Mouse (Mus musculus): ENCODE data around the gene Dmbx1.

- no peak for TF ChIP-seq CTCF (IDR thresholded peaks at IDR 0.05; ENCODE audit: insufficient read depth, low read depth, low read length)
- no peak for TF ChIP-seq POLR2A (IDR thresholded peaks at IDR 0.05; ENCODE audit: insufficient read depth, low read depth, low read length)
Measured at GRCm38 (mm10) chr4:115941242-115941820, 1.6 kb upstream of the Dmbx1 start.

All from olfactory bulb, adult 2 months (tissue).